Mouse (Mus musculus) B cell, adult (primary cell): ENCODE results near the gene Apex2. TPM values are rescaled to one million over a fixed set of nuclear protein-coding genes. Genes with fewer than 3 reads are reported as not detected.

Source experiments
- total RNA-seq: library from RNA; stranded (reverse); gene quantifications from 4 replicates; pipeline ENCODE4 v1.2.4, GENCODE M21; 2023; ENCODE audit not compliant: inconsistent age

Apex2 gene
- total RNA-seq, result 15.7 to 19.7 TPM (median 18.6 TPM) in 4 replicates

DNA sequence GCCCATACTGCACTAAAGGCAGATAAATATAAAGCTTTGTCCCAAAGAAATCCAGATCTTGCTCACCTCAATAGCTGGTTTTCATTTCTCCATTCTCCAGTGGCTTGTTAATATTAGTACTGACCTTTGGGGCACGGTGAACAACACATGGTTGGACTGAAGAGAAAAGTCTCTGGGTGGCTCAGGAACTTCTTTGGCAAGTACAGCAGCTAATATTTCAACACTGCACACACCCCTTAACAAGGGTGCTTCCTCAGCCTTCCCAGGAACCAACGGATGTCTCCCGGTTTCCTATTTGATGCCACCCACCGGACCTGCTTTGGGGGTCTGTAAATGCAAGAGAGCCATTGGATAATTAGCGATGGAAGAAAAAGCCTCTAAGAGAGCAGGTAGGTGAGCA lies at the start of gene Apex2:
Gene Apex2 (minus strand): TSS at position 173 of the 400 bp plus-strand sequence.

DNA sequence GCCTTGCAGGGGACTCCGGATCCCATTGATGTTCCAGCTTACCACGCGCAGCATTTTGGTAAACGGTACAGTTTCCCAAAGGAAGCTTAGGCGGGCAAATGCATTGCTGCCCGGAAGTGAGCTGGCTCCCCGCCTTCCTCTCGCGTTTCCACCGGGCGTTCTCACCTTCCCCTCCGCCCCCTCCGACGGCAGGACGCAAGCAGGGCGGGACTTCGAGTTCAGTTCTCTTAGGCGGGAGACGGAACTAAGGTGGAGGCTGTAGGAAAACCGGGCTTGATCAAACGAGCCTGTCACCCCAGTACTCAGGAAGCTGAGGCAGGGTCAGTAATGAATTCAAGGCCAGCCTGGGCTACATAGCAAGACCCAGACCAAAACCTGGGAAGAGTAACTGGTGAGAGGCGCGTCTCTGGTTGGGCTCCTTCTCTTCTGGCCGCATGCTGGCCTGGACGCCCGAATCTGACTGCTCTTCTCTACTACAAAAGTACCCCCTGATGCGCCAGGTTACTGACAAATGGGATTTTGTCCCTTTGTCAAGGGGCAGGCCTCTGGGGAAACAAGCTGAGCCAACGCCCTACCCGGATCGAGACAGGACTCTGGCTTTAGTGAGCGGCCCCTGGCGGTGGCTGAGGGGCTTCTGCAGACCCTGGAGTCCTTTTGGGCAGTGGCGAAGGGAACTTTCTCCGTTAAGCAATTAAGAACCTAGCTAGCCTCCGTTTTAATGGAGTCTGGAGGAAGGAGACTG lies 1.5 kb downstream of the Apex2 start, which contains the start of gene Pfkfb1:
Gene Pfkfb1 (plus strand): TSS at position 207 of the 742 bp plus-strand sequence.

GRCm38 (mm10) chrX:150547239-150547638 lies 42.4 kb downstream of the Apex2 start, which contains the start of gene Alas2:
Gene Alas2 (plus strand): TSS chrX:150547375.

Other genes with a start within 250 kb of the Apex2 start
- 13.8 to 22.6 TPM (median 21.4 TPM) in 4 replicates for gene Tmem29, start 130.7 kb downstream of the Apex2 start, total RNA-seq
- 0.42 to 0.45 TPM in 2 of 4 replicates, not detected in the others for gene Alas2, start 42.5 kb downstream of the Apex2 start, total RNA-seq
- gene Pfkfb1, start 1.6 kb downstream of the Apex2 start, total RNA-seq, result 5.2 to 7.9 TPM (median 6.9 TPM) in 4 replicates
- gene Tro, start 67.7 kb upstream of the Apex2 start, total RNA-seq, result not detected in 4 replicates
- 0.48 to 1.8 TPM (median 1.0 TPM) in 4 replicates for gene Maged2, start 224.5 kb upstream of the Apex2 start, total RNA-seq